Mouse (Mus musculus): ENCODE measurements around the gene Srf. TPM values are rescaled to one million over a fixed set of nuclear protein-coding genes. Genes with fewer than 3 reads are reported as not detected.

Srf gene
- polyA plus RNA-seq, 1 experiment from 2014 or later: 11.0 TPM

DNA sequence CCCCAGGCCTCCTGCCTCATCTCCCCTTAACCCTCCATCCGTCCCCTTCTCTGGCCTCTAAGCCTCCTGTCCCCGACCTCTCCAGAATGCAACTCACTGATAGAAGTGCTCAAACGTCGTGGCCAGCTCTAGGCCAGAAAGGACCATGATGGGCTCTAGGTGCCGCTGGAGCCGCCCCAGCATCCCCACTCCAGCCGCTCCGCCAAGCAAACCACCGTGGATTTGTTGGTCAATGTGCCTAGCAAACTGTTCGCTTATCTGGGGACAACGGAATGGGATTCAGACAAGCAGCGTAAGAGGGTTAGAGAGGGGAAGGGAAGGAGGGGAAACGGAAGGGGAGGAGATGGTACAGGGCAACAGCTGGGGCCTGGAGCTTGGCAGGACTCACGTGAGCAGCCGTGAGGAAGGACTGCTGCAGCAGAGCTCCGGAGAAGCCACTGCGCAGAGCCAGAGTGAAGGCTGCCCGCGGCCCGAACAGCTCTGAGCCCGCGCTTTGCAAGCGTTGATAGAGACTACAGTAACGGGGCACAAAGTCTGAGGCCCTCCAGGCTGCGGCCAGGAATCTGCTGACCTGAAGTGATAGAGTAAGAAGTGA is 35.5 kb downstream of the Srf start:
- Histone ChIP-seq H3K9me3 (replicated peaks; ENCODE audit: control insufficient read depth, low read length) (no peaks in the 10 kb centered on the region), H3K27me3 (ENCODE audit: control insufficient read depth, insufficient read depth, low read length) (no peaks in the 10 kb centered on the region), H3K9ac (ENCODE audit: low read length) (peak overlapping the region; percentile 58), H3K36me3 (ENCODE audit: control insufficient read depth, insufficient read depth) (no peaks in the 10 kb centered on the region), H3K4me1 (ENCODE audit: control insufficient read depth, insufficient read depth, low read length) (peaks cover 10% of the 10 kb centered on the region), H3K27ac (ENCODE audit: low read length) (no peak overlapping the region), H3K4me2 (ENCODE audit: low read depth, low read length) (peak overlapping the region; percentile 58), H3K4me3 (ENCODE audit: low read length) (peak overlapping the region; percentile 29)
- 18% methylated on average over 25 of the region's 25 CpGs for WGBS
- 0 out of 2 replicates have a peak, but pooled peaks have one; percentile 38 for ATAC-seq (replicated peaks; ENCODE audit: extremely low read depth, insufficient read depth, low FRiP score)

- Histone ChIP-seq H3K4me2 (ENCODE audit: low read depth, low read length) (peak overlapping the region; percentile 58), H3K4me3 (ENCODE audit: low read length) (no peak overlapping the region; the same call in 1 of the 2 replicates), H3K9ac (ENCODE audit: low read length) (no peak overlapping the region), H3K27me3 (ENCODE audit: control insufficient read depth, insufficient read depth, low read length) (no peaks in the 10 kb centered on the region), H3K4me1 (ENCODE audit: control insufficient read depth, insufficient read depth, low read length) (peaks cover 10% of the 10 kb centered on the region), H3K27ac (ENCODE audit: low read length) (no peak overlapping the region), H3K9me3 (replicated peaks; ENCODE audit: control insufficient read depth, low read length) (no peaks in the 10 kb centered on the region), H3K36me3 (ENCODE audit: control insufficient read depth, insufficient read depth) (no peaks in the 10 kb centered on the region)
- no peak for ATAC-seq (replicated peaks; ENCODE audit: extremely low read depth, insufficient read depth, low FRiP score)
- 58% methylated on average over 10 of the region's 10 CpGs for WGBS
Measured at GRCm38 (mm10) chr17:46519971-46520370, 36.0 kb downstream of the Srf start.

GRCm38 (mm10) chr17:46513329-46513728 is 42.6 kb downstream of the Srf start:
- Histone ChIP-seq H3K4me1 (ENCODE audit: control insufficient read depth, insufficient read depth, low read length) (no peaks in the 10 kb centered on the region), H3K27ac (ENCODE audit: low read length) (no peak overlapping the region), H3K9me3 (replicated peaks; ENCODE audit: control insufficient read depth, low read length) (no peaks in the 10 kb centered on the region), H3K4me3 (ENCODE audit: low read length) (no peak overlapping the region), H3K9ac (ENCODE audit: low read length) (no peak overlapping the region), H3K36me3 (ENCODE audit: control insufficient read depth, insufficient read depth) (no peaks in the 10 kb centered on the region), H3K27me3 (ENCODE audit: control insufficient read depth, insufficient read depth, low read length) (no peaks in the 10 kb centered on the region), H3K4me2 (ENCODE audit: low read depth, low read length) (no peak overlapping the region)
- WGBS: 59% methylated on average over 2 of the region's 2 CpGs
- no peak for ATAC-seq (replicated peaks; ENCODE audit: extremely low read depth, insufficient read depth, low FRiP score)

GRCm38 (mm10) chr17:46511059-46511710 is 44.8 kb downstream of the Srf start:
- Histone ChIP-seq H3K9ac (ENCODE audit: low read length) (no peak overlapping the region), H3K4me3 (ENCODE audit: low read length) (no peak overlapping the region), H3K4me1 (ENCODE audit: control insufficient read depth, insufficient read depth, low read length) (no peaks in the 10 kb centered on the region), H3K27me3 (ENCODE audit: control insufficient read depth, insufficient read depth, low read length) (no peaks in the 10 kb centered on the region), H3K4me2 (ENCODE audit: low read depth, low read length) (no peak overlapping the region), H3K27ac (ENCODE audit: low read length) (no peak overlapping the region), H3K9me3 (replicated peaks; ENCODE audit: control insufficient read depth, low read length) (no peaks in the 10 kb centered on the region), H3K36me3 (ENCODE audit: control insufficient read depth, insufficient read depth) (no peaks in the 10 kb centered on the region)
- ATAC-seq (replicated peaks; ENCODE audit: extremely low read depth, insufficient read depth, low FRiP score): no peak
- WGBS: 55% methylated on average over 11 of the region's 11 CpGs

- Histone ChIP-seq H3K4me2 (ENCODE audit: low read depth, low read length) (no peak overlapping the region), H3K36me3 (ENCODE audit: control insufficient read depth, insufficient read depth) (no peaks in the 10 kb centered on the region), H3K4me3 (ENCODE audit: low read length) (no peak overlapping the region), H3K9me3 (replicated peaks; ENCODE audit: control insufficient read depth, low read length) (no peaks in the 10 kb centered on the region), H3K9ac (ENCODE audit: low read length) (no peak overlapping the region), H3K27ac (ENCODE audit: low read length) (no peak overlapping the region), H3K4me1 (ENCODE audit: control insufficient read depth, insufficient read depth, low read length) (no peaks in the 10 kb centered on the region), H3K27me3 (ENCODE audit: control insufficient read depth, insufficient read depth, low read length) (no peaks in the 10 kb centered on the region)
- WGBS: 88% methylated on average over 3 of the region's 3 CpGs
- ATAC-seq (replicated peaks; ENCODE audit: extremely low read depth, insufficient read depth, low FRiP score): no peak
Measured at GRCm38 (mm10) chr17:46505617-46506016, 50.4 kb downstream of the Srf start.

GRCm38 (mm10) chr17:46503847-46504638 is 51.9 kb downstream of the Srf start:
- no peaks in the 10 kb centered on the region for H3K4me1 ChIP-seq (ENCODE audit: control insufficient read depth, insufficient read depth, low read length)
- no peak overlapping the region for H3K4me2 ChIP-seq (ENCODE audit: low read depth, low read length)
- no peaks in the 10 kb centered on the region for H3K27me3 ChIP-seq (ENCODE audit: control insufficient read depth, insufficient read depth, low read length)
- 73% methylated on average over 14 of the region's 14 CpGs for WGBS
- no peak overlapping the region for H3K27ac ChIP-seq (ENCODE audit: low read length)
- H3K9ac ChIP-seq (ENCODE audit: low read length): no peak overlapping the region
- H3K36me3 ChIP-seq (ENCODE audit: control insufficient read depth, insufficient read depth): no peaks in the 10 kb centered on the region
- no peak for ATAC-seq (replicated peaks; ENCODE audit: extremely low read depth, insufficient read depth, low FRiP score)
- no peak overlapping the region for H3K4me3 ChIP-seq (ENCODE audit: low read length)
- no peaks in the 10 kb centered on the region for H3K9me3 ChIP-seq (replicated peaks; ENCODE audit: control insufficient read depth, low read length)

GRCm38 (mm10) chr17:46502775-46503174 is 53.2 kb downstream of the Srf start:
- Histone ChIP-seq H3K4me1 (ENCODE audit: control insufficient read depth, insufficient read depth, low read length) (no peaks in the 10 kb centered on the region), H3K36me3 (ENCODE audit: control insufficient read depth, insufficient read depth) (no peaks in the 10 kb centered on the region), H3K4me2 (ENCODE audit: low read depth, low read length) (no peak overlapping the region), H3K27ac (ENCODE audit: low read length) (no peak overlapping the region), H3K9ac (ENCODE audit: low read length) (no peak overlapping the region), H3K4me3 (ENCODE audit: low read length) (no peak overlapping the region), H3K9me3 (replicated peaks; ENCODE audit: control insufficient read depth, low read length) (no peaks in the 10 kb centered on the region), H3K27me3 (ENCODE audit: control insufficient read depth, insufficient read depth, low read length) (no peaks in the 10 kb centered on the region)
- ATAC-seq (replicated peaks; ENCODE audit: extremely low read depth, insufficient read depth, low FRiP score): no peak
- 80% methylated on average over 2 of the region's 2 CpGs for WGBS
